Mouse (Mus musculus) neural tube, embryonic 13.5 days (tissue): ENCODE results near the gene Tbc1d9b. TPM values are rescaled to one million over a fixed set of nuclear protein-coding genes. Genes with fewer than 3 reads are reported as not detected.

ENCODE experiments used
- ATAC-seq: fragments of 200-750 bp; cut with Nextera tagmentation; 2 replicates; pipeline ENCODE4 v1.8.0; 2017; ENCODE audit warnings: low read depth, mild to moderate bottlenecking, moderate TSS enrichment, moderate library complexity
- H3K27ac ChIP-seq: fragments of 300-500 bp; sonication (generic); replicated peaks from 2 replicates; pipeline ENCODE4 v1.5.1; 2015; ENCODE audit warnings: moderate library complexity, mild to moderate bottlenecking, inconsistent platforms
- H3K27me3 ChIP-seq: fragments of 300-500 bp; sonication (generic); 2 replicates; pipeline ENCODE4 v1.6.1; 2015; ENCODE audit warnings: mild to moderate bottlenecking, inconsistent platforms
- H3K36me3 ChIP-seq: fragments of 300-500 bp; sonication (generic); 2 replicates; pipeline ENCODE4 v1.6.1; 2015; ENCODE audit warnings: mild to moderate bottlenecking, inconsistent platforms
- H3K4me1 ChIP-seq: fragments of 300-500 bp; sonication (generic); replicated peaks from 2 replicates; pipeline ENCODE4 v1.6.1; 2015; ENCODE audit warnings: inconsistent platforms
- H3K4me2 ChIP-seq: fragments of 300-500 bp; sonication (generic); 2 replicates; pipeline ENCODE4 v1.6.1; 2015; ENCODE audit warnings: inconsistent platforms, mild to moderate bottlenecking, moderate library complexity
- H3K4me3 ChIP-seq: fragments of 300-500 bp; sonication (generic); 2 replicates; pipeline ENCODE4 v1.5.1; 2015; ENCODE audit warnings: mild to moderate bottlenecking, inconsistent platforms
- H3K9ac ChIP-seq: fragments of 300-500 bp; sonication (generic); 2 replicates; pipeline ENCODE4 v1.6.1; 2015; ENCODE audit warnings: moderate library complexity, mild to moderate bottlenecking, inconsistent platforms
- H3K9me3 ChIP-seq: fragments of 300-500 bp; sonication (generic); 2 replicates; pipeline ENCODE4 v1.6.1; 2016; ENCODE audit warnings: inconsistent platforms
- WGBS: fragments of 180-500 bp; shearing (Covaris S2); methylation state at CpG from one replicate; pipeline ENCODE4 v1.1.7; 2015; 5-methylcytosine and 5-hydroxymethylcytosine counted together
- polyA plus RNA-seq: library from polyadenylated mRNA; unstranded; fragments of >200 nt; fragmentation: Nextera tagmentation; extraction: Ambion mirVana; gene quantifications from 2 replicates; pipeline ENCODE4 v1.2.1, GENCODE M21; 2015

Tbc1d9b gene
- polyA plus RNA-seq, 1 experiment from 2014 or later, result 39.2 TPM

GRCm38 (mm10) chr11:50105237-50105636 lies 26.0 kb upstream of the Tbc1d9b start:
- H3K4me2 ChIP-seq, result no peak overlapping the region
- no peak overlapping the region for H3K9ac ChIP-seq
- no peaks in the 10 kb centered on the region for H3K9me3 ChIP-seq
- no peak overlapping the region for H3K27ac ChIP-seq
- H3K4me3 ChIP-seq, result no peak overlapping the region
- WGBS, result 92% methylated on average over 5 of the region's 5 CpGs
- H3K4me1 ChIP-seq, result peaks cover 5% of the 10 kb centered on the region
- ATAC-seq, result no peak
- H3K36me3 ChIP-seq, result peaks cover 21% of the 10 kb centered on the region
- H3K27me3 ChIP-seq, result no peaks in the 10 kb centered on the region

GRCm38 (mm10) chr11:50106024-50106423 lies 25.2 kb upstream of the Tbc1d9b start:
- ATAC-seq, result no peak
- WGBS, result 89% methylated on average over 7 of the region's 7 CpGs
- Histone ChIP-seq H3K27ac (no peak overlapping the region), H3K4me1 (peaks cover 5% of the 10 kb centered on the region), H3K36me3 (peaks cover 14% of the 10 kb centered on the region), H3K9ac (no peak overlapping the region), H3K4me2 (no peak overlapping the region), H3K9me3 (no peaks in the 10 kb centered on the region), H3K27me3 (no peaks in the 10 kb centered on the region), H3K4me3 (no peak overlapping the region)

GRCm38 (mm10) chr11:50108823-50109244 lies 22.4 kb upstream of the Tbc1d9b start:
- Histone ChIP-seq H3K4me1 (peaks cover 5% of the 10 kb centered on the region; the same call in 1 of the 2 replicates), H3K9ac (no peak overlapping the region), H3K4me3 (no peak overlapping the region), H3K36me3 (peaks cover 4% of the 10 kb centered on the region; the same call in 1 of the 2 replicates), H3K27me3 (no peaks in the 10 kb centered on the region), H3K4me2 (no peak overlapping the region), H3K9me3 (no peaks in the 10 kb centered on the region), H3K27ac (no peak overlapping the region)
- ATAC-seq, result no peak
- WGBS, result 72% methylated on average over 8 of the region's 8 CpGs

GRCm38 (mm10) chr11:50114329-50114728 lies 16.9 kb upstream of the Tbc1d9b start:
- Histone ChIP-seq H3K9ac (no peak overlapping the region), H3K4me1 (no peaks in the 10 kb centered on the region), H3K36me3 (peaks cover 7% of the 10 kb centered on the region), H3K27ac (no peak overlapping the region), H3K9me3 (no peaks in the 10 kb centered on the region), H3K4me3 (no peak overlapping the region), H3K4me2 (no peak overlapping the region), H3K27me3 (no peaks in the 10 kb centered on the region)
- ATAC-seq, result no peak
- WGBS, result 18% methylated on average over 5 of the region's 5 CpGs

- WGBS, result 91% methylated on average over 8 of the region's 8 CpGs
- H3K4me3 ChIP-seq, result no peak overlapping the region
- H3K27me3 ChIP-seq, result no peaks in the 10 kb centered on the region
- H3K4me1 ChIP-seq, result peaks cover 1% of the 10 kb centered on the region; the same call in 1 of the 2 replicates
- no peaks in the 10 kb centered on the region for H3K9me3 ChIP-seq
- no peak overlapping the region for H3K9ac ChIP-seq
- no peak overlapping the region for H3K4me2 ChIP-seq
- no peak for ATAC-seq
- H3K27ac ChIP-seq, result no peak overlapping the region
- H3K36me3 ChIP-seq, result peaks cover 31% of the 10 kb centered on the region
Observed at GRCm38 (mm10) chr11:50122631-50123081, 8.5 kb upstream of the Tbc1d9b start.

GRCm38 (mm10) chr11:50127781-50128180 lies 3.4 kb upstream of the Tbc1d9b start:
- H3K9ac ChIP-seq, result no peak overlapping the region
- 6% methylated on average over 10 of the region's 10 CpGs for WGBS
- peaks cover 23% of the 10 kb centered on the region for H3K4me1 ChIP-seq
- peak overlapping the region; percentile 35 for H3K4me2 ChIP-seq
- no peak overlapping the region for H3K27ac ChIP-seq
- H3K27me3 ChIP-seq, result no peaks in the 10 kb centered on the region
- H3K36me3 ChIP-seq, result 0 out of 2 replicates have a peak, but pooled peaks cover 2% of the 10 kb centered on the region
- no peak overlapping the region for H3K4me3 ChIP-seq
- H3K9me3 ChIP-seq, result no peaks in the 10 kb centered on the region
- no peak for ATAC-seq

- H3K4me2 ChIP-seq, result peak overlapping the region; percentile 83
- WGBS, result 15% methylated on average over 10 of the region's 10 CpGs
- peaks cover 23% of the 10 kb centered on the region for H3K4me1 ChIP-seq
- peak overlapping the region; percentile 92 for H3K27ac ChIP-seq
- H3K4me3 ChIP-seq, result peak overlapping the region; percentile 65
- no peaks in the 10 kb centered on the region for H3K9me3 ChIP-seq
- H3K36me3 ChIP-seq, result peaks cover 17% of the 10 kb centered on the region
- ATAC-seq, result 0 out of 2 replicates have a peak, but pooled peaks have one; percentile 9
- H3K9ac ChIP-seq, result peak overlapping the region; percentile 92
- H3K27me3 ChIP-seq, result no peaks in the 10 kb centered on the region
Observed at GRCm38 (mm10) chr11:50131801-50132201, 605 bp downstream of the Tbc1d9b start.

GRCm38 (mm10) chr11:50132265-50132664 lies 1.1 kb downstream of the Tbc1d9b start:
- Histone ChIP-seq H3K36me3 (peaks cover 21% of the 10 kb centered on the region), H3K9me3 (no peaks in the 10 kb centered on the region), H3K27me3 (no peaks in the 10 kb centered on the region), H3K4me1 (peaks cover 23% of the 10 kb centered on the region), H3K9ac (peak overlapping the region; percentile 92), H3K27ac (no peak overlapping the region; the same call in 1 of the 2 replicates), H3K4me2 (peak overlapping the region; percentile 83), H3K4me3 (peak overlapping the region; percentile 65)
- WGBS, result 81% methylated on average over 6 of the region's 6 CpGs
- ATAC-seq, result no peak

- no peak overlapping the region for H3K9ac ChIP-seq
- peaks cover 19% of the 10 kb centered on the region for H3K4me1 ChIP-seq
- H3K4me3 ChIP-seq, result no peak overlapping the region
- H3K36me3 ChIP-seq, result peaks cover 40% of the 10 kb centered on the region
- no peak overlapping the region for H3K4me2 ChIP-seq
- H3K27ac ChIP-seq, result no peak overlapping the region
- ATAC-seq, result no peak
- H3K27me3 ChIP-seq, result no peaks in the 10 kb centered on the region
- no peaks in the 10 kb centered on the region for H3K9me3 ChIP-seq
- WGBS, result 83% methylated on average over 10 of the region's 10 CpGs
Observed at GRCm38 (mm10) chr11:50134136-50134859, 3.1 kb downstream of the Tbc1d9b start.

- H3K27me3 ChIP-seq, result no peaks in the 10 kb centered on the region
- no peak overlapping the region for H3K9ac ChIP-seq
- no peak overlapping the region for H3K4me2 ChIP-seq
- H3K9me3 ChIP-seq, result no peaks in the 10 kb centered on the region
- no peak for ATAC-seq
- H3K36me3 ChIP-seq, result peaks cover 77% of the 10 kb centered on the region
- H3K27ac ChIP-seq, result no peak overlapping the region
- no peaks in the 10 kb centered on the region; the same call in 1 of the 2 replicates for H3K4me1 ChIP-seq
- 70% methylated on average over 10 of the region's 10 CpGs for WGBS
- no peak overlapping the region for H3K4me3 ChIP-seq
Observed at GRCm38 (mm10) chr11:50138206-50138822, 7.1 kb downstream of the Tbc1d9b start.

- Histone ChIP-seq H3K27ac (no peak overlapping the region), H3K4me2 (no peak overlapping the region), H3K4me3 (no peak overlapping the region), H3K9ac (no peak overlapping the region), H3K36me3 (peaks cover 88% of the 10 kb centered on the region), H3K27me3 (no peaks in the 10 kb centered on the region), H3K9me3 (no peaks in the 10 kb centered on the region), H3K4me1 (no peaks in the 10 kb centered on the region)
- 81% methylated on average over 7 of the region's 7 CpGs for WGBS
- ATAC-seq, result no peak
Observed at GRCm38 (mm10) chr11:50139571-50139970, 8.4 kb downstream of the Tbc1d9b start.

GRCm38 (mm10) chr11:50145529-50145928 lies 14.3 kb downstream of the Tbc1d9b start:
- H3K9me3 ChIP-seq, result no peaks in the 10 kb centered on the region
- H3K4me3 ChIP-seq, result no peak overlapping the region
- 92% methylated on average over 3 of the region's 3 CpGs for WGBS
- no peak overlapping the region for H3K4me2 ChIP-seq
- H3K27me3 ChIP-seq, result no peaks in the 10 kb centered on the region
- no peak overlapping the region for H3K9ac ChIP-seq
- peaks cover 95% of the 10 kb centered on the region for H3K36me3 ChIP-seq
- no peak for ATAC-seq
- no peaks in the 10 kb centered on the region for H3K4me1 ChIP-seq
- H3K27ac ChIP-seq, result no peak overlapping the region
